Mouse (Mus musculus): Measurements from ENCODE around the gene Btbd18. TPM values are rescaled to one million over a fixed set of nuclear protein-coding genes. Genes with fewer than 3 reads are reported as not detected.

The Btbd18 gene
- polyA plus RNA-seq (2014; fragmentation: Illumina TruSeq; extraction: RNeasy Lipid Tissue Mini Kit (QIAGEN cat#74804)), result not detected

DNA sequence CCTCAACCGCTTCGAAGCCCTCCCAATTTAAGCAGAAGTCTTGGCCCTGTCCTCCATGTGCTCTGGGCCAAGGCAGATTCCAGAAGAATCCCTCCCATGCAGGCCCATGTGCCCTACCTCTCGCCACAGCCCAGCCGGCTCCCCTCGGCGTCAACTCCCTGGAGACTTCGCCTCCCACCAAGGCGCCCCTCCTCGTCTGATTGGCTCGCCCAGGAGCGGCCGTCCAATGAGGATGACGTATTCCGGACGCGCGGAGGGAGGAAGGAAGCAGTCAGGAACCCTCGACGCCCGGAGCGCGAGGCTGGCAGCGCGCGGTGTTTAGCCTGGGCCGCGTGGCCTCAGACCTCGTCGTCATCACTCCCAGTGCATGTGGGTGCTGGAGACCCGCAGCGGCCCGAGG, at the start of gene Btbd18:
Gene Btbd18 (plus strand): TSS at position 274 of the 400 bp plus-strand sequence.

DNA sequence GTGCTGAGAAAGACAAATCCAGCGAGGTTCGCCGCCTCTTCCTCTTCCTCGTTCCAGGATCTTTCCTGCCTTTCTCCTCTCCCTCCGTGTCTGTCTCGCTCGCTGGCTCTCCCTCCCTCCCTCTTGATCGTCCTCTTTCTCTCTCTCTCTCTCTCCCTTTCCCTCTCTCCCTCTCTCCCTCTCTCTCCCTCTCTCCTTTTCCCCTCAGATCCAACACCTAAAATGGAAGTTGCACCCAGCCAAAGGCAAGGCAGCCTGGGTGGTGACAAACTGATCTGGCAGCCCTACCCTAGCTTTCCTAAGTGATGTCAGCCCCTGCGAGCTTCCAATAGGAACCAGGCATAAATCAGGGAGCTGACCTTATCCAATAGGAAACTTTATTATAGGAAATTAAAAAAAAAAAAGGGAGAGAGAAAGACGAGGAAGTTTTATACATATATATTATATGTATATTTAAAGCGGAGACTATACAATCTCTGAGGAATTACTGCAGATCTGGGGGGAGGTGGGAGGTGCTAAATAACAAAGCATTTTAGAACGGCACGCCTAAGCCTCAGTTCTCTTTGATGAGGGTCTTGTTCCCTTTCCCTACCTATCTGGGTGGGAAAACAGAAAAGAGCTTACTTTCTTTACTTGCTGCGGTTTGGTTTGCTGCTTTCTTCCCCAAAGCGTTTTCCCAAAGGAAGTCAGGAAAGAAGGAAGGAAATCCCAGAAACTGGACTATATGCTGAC, 8.2 kb upstream of the Btbd18 start, which contains the start of gene Ctnnd1:
Gene Ctnnd1 (minus strand): TSS at position 302 of the 732 bp plus-strand sequence.

DNA sequence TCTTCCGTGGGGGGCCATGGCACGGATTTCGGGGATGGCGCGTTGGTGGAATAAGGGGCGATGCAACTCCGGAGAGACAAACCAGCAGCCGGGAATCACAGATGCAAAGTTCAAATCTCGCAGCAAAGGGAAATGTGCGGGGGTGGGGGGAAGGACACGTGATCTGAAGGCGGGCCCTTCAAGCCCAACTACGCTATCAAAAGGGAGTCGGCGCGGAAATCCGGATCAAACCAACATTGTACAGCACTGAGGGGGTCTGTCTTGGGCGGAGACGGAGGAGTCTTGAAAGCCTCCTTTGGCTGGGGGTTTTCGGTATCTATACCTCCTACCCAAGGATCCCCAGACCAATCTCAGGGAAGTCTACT, 11.7 kb downstream of the Btbd18 start, which contains the start of gene Selenoh:
Gene Selenoh (minus strand): TSS at position 202 of the 365 bp plus-strand sequence.

DNA sequence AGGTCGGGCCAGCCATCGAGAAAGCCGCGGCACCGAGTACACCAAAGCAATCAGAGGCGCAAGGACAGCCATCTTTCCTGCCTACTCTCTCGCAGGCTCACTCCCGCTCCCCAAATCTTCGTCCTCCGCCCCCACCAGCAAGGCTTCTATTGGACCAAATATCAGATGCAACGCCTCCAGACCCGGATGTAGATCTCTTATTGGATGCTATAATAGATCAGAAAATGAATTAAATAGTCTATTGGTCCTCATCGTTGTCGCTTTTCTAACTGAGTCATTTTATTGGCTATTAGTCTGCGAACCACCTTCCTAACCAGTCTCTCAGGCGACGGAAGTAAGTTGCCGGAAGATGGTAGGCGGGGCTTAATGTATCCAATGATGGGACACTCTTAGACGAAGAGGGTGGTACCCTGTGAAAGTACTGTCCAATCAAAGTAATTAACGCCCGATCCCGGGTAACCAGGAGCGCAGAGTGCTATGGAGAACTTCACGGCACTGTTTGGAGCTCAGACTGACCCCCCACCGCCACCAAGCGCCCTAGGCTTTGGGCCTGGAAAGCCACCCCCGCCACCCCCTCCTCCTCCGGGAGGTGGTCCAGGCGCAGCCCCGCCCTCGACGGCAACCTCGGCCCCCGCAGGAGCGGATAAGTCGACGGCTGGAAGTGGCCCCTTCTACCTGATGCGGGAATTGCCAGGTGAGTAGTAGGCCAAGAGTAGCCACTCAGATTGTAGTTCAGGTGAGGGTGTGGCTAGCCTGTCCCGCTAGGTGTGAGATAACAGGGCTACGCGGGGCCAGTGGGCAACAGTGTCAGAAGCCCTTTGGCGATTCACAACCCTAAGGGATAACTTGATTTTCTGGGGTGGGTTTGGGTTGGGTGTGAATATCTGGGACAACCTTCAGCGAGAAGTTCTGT, 19.3 kb downstream of the Btbd18 start, which contains the start of the genes Gm28635 and Med19:
Gene Gm28635 (minus strand): TSS at position 74 of the 913 bp plus-strand sequence.
Gene Med19 (plus strand): TSS at position 435 of the 913 bp plus-strand sequence.

DNA sequence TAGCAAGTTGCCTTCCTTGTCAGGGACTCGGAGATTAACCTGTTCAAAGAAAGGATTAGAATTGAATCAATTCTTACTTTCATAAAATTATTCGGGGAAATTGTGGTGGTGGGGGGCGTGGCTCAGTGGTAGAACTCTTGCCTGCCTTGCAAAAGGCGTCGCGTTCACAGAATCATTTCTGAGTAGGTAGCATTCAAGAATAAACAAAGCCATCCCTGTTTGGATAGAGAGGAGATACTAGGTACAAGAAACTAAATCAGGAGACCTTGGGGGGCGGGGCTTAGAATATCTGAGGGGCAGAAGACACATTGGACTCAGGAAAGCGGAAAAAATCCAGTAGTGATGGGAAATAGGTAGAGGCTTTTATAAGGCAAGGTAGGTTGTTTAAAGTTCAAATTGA, 20.1 kb downstream of the Btbd18 start, which contains the start of gene Tmx2:
Gene Tmx2 (minus strand): TSS at position 125 of the 400 bp plus-strand sequence.

DNA sequence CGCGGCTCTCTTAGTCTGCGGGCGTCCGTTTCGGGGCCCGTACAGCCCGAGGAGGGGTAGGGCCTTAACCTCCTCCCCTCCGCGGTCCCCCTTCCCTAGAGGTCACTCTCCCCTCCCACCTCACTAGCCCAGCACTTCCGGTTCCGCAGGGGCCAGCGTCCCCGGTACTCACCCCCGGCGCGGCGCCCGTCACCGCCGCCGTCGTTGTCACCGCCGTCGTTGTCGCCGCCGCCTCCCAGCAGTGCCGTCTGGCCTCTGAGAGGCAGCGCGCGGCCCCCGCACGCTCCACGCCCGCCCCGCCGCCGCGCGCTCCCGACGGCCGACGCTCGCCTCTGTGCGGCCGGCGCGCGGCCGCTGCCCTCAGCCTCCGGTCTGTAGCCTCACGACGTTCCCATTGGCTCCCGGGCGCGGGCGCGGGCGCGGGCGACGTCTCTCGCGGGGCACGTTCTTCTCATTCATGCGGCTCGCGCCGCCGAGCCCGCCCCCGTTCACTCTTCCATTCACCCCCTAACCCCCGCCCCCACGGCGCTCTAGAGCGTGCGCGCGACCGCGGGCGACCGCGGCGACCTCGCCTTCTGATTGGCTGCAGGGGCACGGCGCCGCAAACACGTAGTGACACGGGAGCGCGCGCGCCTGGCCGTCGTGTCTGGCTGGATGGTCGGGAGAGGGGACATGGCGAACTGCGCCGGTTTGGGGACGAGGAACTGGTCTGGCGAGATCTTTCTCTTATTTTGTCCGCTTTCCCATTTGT, 56.1 kb downstream of the Btbd18 start, which contains the start of gene Zdhhc5:
Gene Zdhhc5 (minus strand): TSS at position 370 of the 751 bp plus-strand sequence.

Other genes with a start within 250 kb of the Btbd18 start
- 92.7 TPM for gene Calcrl, start 233.7 kb upstream of the Btbd18 start, polyA plus RNA-seq (2014; fragmentation: Illumina TruSeq; extraction: RNeasy Lipid Tissue Mini Kit (QIAGEN cat#74804))
- gene Tfpi, start 182.3 kb upstream of the Btbd18 start, polyA plus RNA-seq (2014; fragmentation: Illumina TruSeq; extraction: RNeasy Lipid Tissue Mini Kit (QIAGEN cat#74804)), result 228 TPM
- gene Ctnnd1, start 8.3 kb upstream of the Btbd18 start, polyA plus RNA-seq (2014; fragmentation: Illumina TruSeq; extraction: RNeasy Lipid Tissue Mini Kit (QIAGEN cat#74804)), result 362 TPM
- 31.5 TPM for gene Selenoh, start 11.7 kb downstream of the Btbd18 start, polyA plus RNA-seq (2014; fragmentation: Illumina TruSeq; extraction: RNeasy Lipid Tissue Mini Kit (QIAGEN cat#74804))
- gene Gm28635, start 19.0 kb downstream of the Btbd18 start, polyA plus RNA-seq (2014; fragmentation: Illumina TruSeq; extraction: RNeasy Lipid Tissue Mini Kit (QIAGEN cat#74804)), result not detected
- gene Med19, start 19.3 kb downstream of the Btbd18 start, polyA plus RNA-seq (2014; fragmentation: Illumina TruSeq; extraction: RNeasy Lipid Tissue Mini Kit (QIAGEN cat#74804)), result 89.1 TPM
- 118 TPM for gene Tmx2, start 20.1 kb downstream of the Btbd18 start, polyA plus RNA-seq (2014; fragmentation: Illumina TruSeq; extraction: RNeasy Lipid Tissue Mini Kit (QIAGEN cat#74804))
- 74.2 TPM for gene Zdhhc5, start 56.1 kb downstream of the Btbd18 start, polyA plus RNA-seq (2014; fragmentation: Illumina TruSeq; extraction: RNeasy Lipid Tissue Mini Kit (QIAGEN cat#74804))
- 24.7 TPM for gene Clp1, start 68.3 kb downstream of the Btbd18 start, polyA plus RNA-seq (2014; fragmentation: Illumina TruSeq; extraction: RNeasy Lipid Tissue Mini Kit (QIAGEN cat#74804))
- gene Ypel4, start 75.0 kb downstream of the Btbd18 start, polyA plus RNA-seq (2014; fragmentation: Illumina TruSeq; extraction: RNeasy Lipid Tissue Mini Kit (QIAGEN cat#74804)), result 1.1 TPM
- gene Gm19426, start 84.6 kb downstream of the Btbd18 start, polyA plus RNA-seq (2014; fragmentation: Illumina TruSeq; extraction: RNeasy Lipid Tissue Mini Kit (QIAGEN cat#74804)), result not detected
- 45.8 TPM for gene Serping1, start 116.4 kb downstream of the Btbd18 start, polyA plus RNA-seq (2014; fragmentation: Illumina TruSeq; extraction: RNeasy Lipid Tissue Mini Kit (QIAGEN cat#74804))
- 25.2 TPM for gene Ube2l6, start 139.7 kb downstream of the Btbd18 start, polyA plus RNA-seq (2014; fragmentation: Illumina TruSeq; extraction: RNeasy Lipid Tissue Mini Kit (QIAGEN cat#74804))
- gene Smtnl1, start 163.6 kb downstream of the Btbd18 start, polyA plus RNA-seq (2014; fragmentation: Illumina TruSeq; extraction: RNeasy Lipid Tissue Mini Kit (QIAGEN cat#74804)), result not detected
- 2.7 TPM for gene Timm10, start 167.9 kb downstream of the Btbd18 start, polyA plus RNA-seq (2014; fragmentation: Illumina TruSeq; extraction: RNeasy Lipid Tissue Mini Kit (QIAGEN cat#74804))
- gene Slc43a1, start 179.8 kb downstream of the Btbd18 start, polyA plus RNA-seq (2014; fragmentation: Illumina TruSeq; extraction: RNeasy Lipid Tissue Mini Kit (QIAGEN cat#74804)), result 2.0 TPM
- not detected for gene Rtn4rl2, start 227.6 kb downstream of the Btbd18 start, polyA plus RNA-seq (2014; fragmentation: Illumina TruSeq; extraction: RNeasy Lipid Tissue Mini Kit (QIAGEN cat#74804))